Mouse (Mus musculus) midbrain, embryonic 15.5 days (tissue): ENCODE results near the gene Ugt1a10. TPM values are rescaled to one million over a fixed set of nuclear protein-coding genes. Genes with fewer than 3 reads are reported as not detected.
A peak's percentile ranks its signal among the peaks of the same experiment; 100 is the strongest.

Source experiments
- ATAC-seq: fragments of 200-750 bp; cut with Nextera tagmentation; replicated peaks from 2 replicates; pipeline ENCODE4 v1.8.0; 2017; ENCODE audit warnings: moderate TSS enrichment
- H3K27ac ChIP-seq: fragments of 300-500 bp; sonication (generic); 2 replicates; pipeline ENCODE4 v1.5.1; 2015; ENCODE audit warnings: mild to moderate bottlenecking, inconsistent platforms
- H3K27me3 ChIP-seq: fragments of 300-500 bp; sonication (generic); replicated peaks from 2 replicates; pipeline ENCODE4 v1.6.1; 2015; ENCODE audit warnings: inconsistent platforms
- H3K36me3 ChIP-seq: fragments of 300-500 bp; sonication (generic); replicated peaks from 2 replicates; pipeline ENCODE4 v1.6.1; 2015; ENCODE audit warnings: inconsistent platforms
- H3K4me1 ChIP-seq: fragments of 300-500 bp; sonication (generic); 2 replicates; pipeline ENCODE4 v1.6.1; 2015; ENCODE audit warnings: inconsistent platforms
- H3K4me2 ChIP-seq: fragments of 300-500 bp; sonication (generic); 2 replicates; pipeline ENCODE4 v1.6.1; 2015; ENCODE audit warnings: inconsistent platforms, mild to moderate bottlenecking, moderate library complexity
- H3K4me3 ChIP-seq: fragments of 300-500 bp; sonication (generic); 2 replicates; pipeline ENCODE4 v1.5.1; 2015; ENCODE audit warnings: mild to moderate bottlenecking, inconsistent platforms
- H3K9ac ChIP-seq: fragments of 300-500 bp; sonication (generic); 2 replicates; pipeline ENCODE4 v1.6.1; 2015; ENCODE audit warnings: mild to moderate bottlenecking, inconsistent platforms
- H3K9me3 ChIP-seq: fragments of 300-500 bp; sonication (generic); 2 replicates; pipeline ENCODE4 v1.6.1; 2016; ENCODE audit warnings: inconsistent platforms
- WGBS: fragments of 180-500 bp; shearing (Covaris S2); methylation state at CpG from one replicate; pipeline ENCODE4 v1.1.7; 2015; ENCODE audit warnings: mixed read lengths; 5-methylcytosine and 5-hydroxymethylcytosine counted together
- polyA plus RNA-seq: library from polyadenylated mRNA; unstranded; fragments of >200 nt; fragmentation: Nextera tagmentation; extraction: Ambion mirVana; gene quantifications from 2 replicates; pipeline ENCODE4 v1.2.1, GENCODE M21; 2015

Ugt1a10 gene
- polyA plus RNA-seq, 1 experiment from 2014 or later: not detected

GRCm38 (mm10) chr1:88256886-88257663 is 201.9 kb downstream of the Ugt1a10 start:
- Histone ChIP-seq H3K4me1 (no peaks in the 10 kb centered on the region), H3K9me3 (peaks cover 25% of the 10 kb centered on the region), H3K27me3 (no peaks in the 10 kb centered on the region), H3K9ac (no peak overlapping the region), H3K27ac (no peak overlapping the region), H3K4me2 (no peak overlapping the region), H3K36me3 (peaks cover 11% of the 10 kb centered on the region; the same call in 1 of the 2 replicates), H3K4me3 (no peak overlapping the region)
- no peak; the same call in 1 of the 2 replicates for ATAC-seq
- 80% methylated on average over 10 of the region's 10 CpGs for WGBS

GRCm38 (mm10) chr1:88257681-88258080 is 202.5 kb downstream of the Ugt1a10 start:
- H3K9ac ChIP-seq: no peak overlapping the region
- H3K9me3 ChIP-seq: peaks cover 19% of the 10 kb centered on the region
- WGBS: 84% methylated on average over 6 of the region's 6 CpGs
- H3K4me2 ChIP-seq: no peak overlapping the region
- no peaks in the 10 kb centered on the region for H3K27me3 ChIP-seq
- H3K27ac ChIP-seq: no peak overlapping the region
- no peaks in the 10 kb centered on the region for H3K4me1 ChIP-seq
- peaks cover 16% of the 10 kb centered on the region for H3K36me3 ChIP-seq
- no peak overlapping the region for H3K4me3 ChIP-seq
- ATAC-seq: no peak

- H3K27me3 ChIP-seq: no peaks in the 10 kb centered on the region
- WGBS: 70% methylated on average over 6 of the region's 6 CpGs
- no peak overlapping the region for H3K4me3 ChIP-seq
- H3K4me1 ChIP-seq: no peaks in the 10 kb centered on the region
- H3K36me3 ChIP-seq: peaks cover 23% of the 10 kb centered on the region
- H3K27ac ChIP-seq: no peak overlapping the region
- H3K9ac ChIP-seq: no peak overlapping the region
- H3K9me3 ChIP-seq: peaks cover 16% of the 10 kb centered on the region
- no peak overlapping the region for H3K4me2 ChIP-seq
- ATAC-seq: no peak
These were observed 203.2 kb downstream of the Ugt1a10 start for GRCm38 (mm10) chr1:88258361-88258760.

GRCm38 (mm10) chr1:88258881-88259642 is 203.9 kb downstream of the Ugt1a10 start:
- Histone ChIP-seq H3K4me2 (no peak overlapping the region), H3K9me3 (peaks cover 16% of the 10 kb centered on the region), H3K27ac (no peak overlapping the region), H3K27me3 (no peaks in the 10 kb centered on the region), H3K4me1 (no peaks in the 10 kb centered on the region), H3K36me3 (peaks cover 30% of the 10 kb centered on the region), H3K9ac (no peak overlapping the region), H3K4me3 (no peak overlapping the region)
- 81% methylated on average over 8 of the region's 8 CpGs for WGBS
- ATAC-seq: peak; percentile 1; the same call in 1 of the 2 replicates

GRCm38 (mm10) chr1:88259643-88260024 is 204.4 kb downstream of the Ugt1a10 start:
- WGBS: 85% methylated on average over 4 of the region's 4 CpGs
- H3K9ac ChIP-seq: no peak overlapping the region
- peaks cover 15% of the 10 kb centered on the region for H3K9me3 ChIP-seq
- no peak overlapping the region for H3K27ac ChIP-seq
- no peaks in the 10 kb centered on the region for H3K4me1 ChIP-seq
- peaks cover 36% of the 10 kb centered on the region for H3K36me3 ChIP-seq
- peak; percentile 2; the same call in 1 of the 2 replicates for ATAC-seq
- H3K4me3 ChIP-seq: no peak overlapping the region
- H3K4me2 ChIP-seq: no peak overlapping the region
- no peaks in the 10 kb centered on the region for H3K27me3 ChIP-seq

- no peaks in the 10 kb centered on the region for H3K4me1 ChIP-seq
- no peak overlapping the region for H3K9ac ChIP-seq
- no peak overlapping the region for H3K4me2 ChIP-seq
- no peak overlapping the region for H3K27ac ChIP-seq
- peaks cover 41% of the 10 kb centered on the region for H3K36me3 ChIP-seq
- H3K27me3 ChIP-seq: no peaks in the 10 kb centered on the region
- peak; percentile 7; the same call in 1 of the 2 replicates for ATAC-seq
- WGBS: 80% methylated on average over 6 of the region's 6 CpGs
- H3K9me3 ChIP-seq: peaks cover 10% of the 10 kb centered on the region
- H3K4me3 ChIP-seq: no peak overlapping the region
These were observed 204.9 kb downstream of the Ugt1a10 start for GRCm38 (mm10) chr1:88260114-88260513.

GRCm38 (mm10) chr1:88260604-88261377 is 205.6 kb downstream of the Ugt1a10 start:
- no peak for ATAC-seq
- H3K27ac ChIP-seq: no peak overlapping the region
- WGBS: 84% methylated on average over 10 of the region's 10 CpGs
- 0 out of 2 replicates have a peak, but pooled peaks cover 6% of the 10 kb centered on the region for H3K9me3 ChIP-seq
- H3K9ac ChIP-seq: no peak overlapping the region
- H3K36me3 ChIP-seq: peaks cover 47% of the 10 kb centered on the region
- H3K4me1 ChIP-seq: no peaks in the 10 kb centered on the region
- H3K27me3 ChIP-seq: no peaks in the 10 kb centered on the region
- H3K4me3 ChIP-seq: no peak overlapping the region
- H3K4me2 ChIP-seq: no peak overlapping the region

GRCm38 (mm10) chr1:88261706-88262105 is 206.5 kb downstream of the Ugt1a10 start:
- ATAC-seq: no peak
- Histone ChIP-seq H3K4me3 (no peak overlapping the region), H3K27ac (no peak overlapping the region), H3K36me3 (peaks cover 56% of the 10 kb centered on the region), H3K9me3 (no peaks in the 10 kb centered on the region), H3K4me1 (no peaks in the 10 kb centered on the region), H3K9ac (no peak overlapping the region), H3K4me2 (no peak overlapping the region), H3K27me3 (no peaks in the 10 kb centered on the region)
- 87% methylated on average over 7 of the region's 7 CpGs for WGBS

GRCm38 (mm10) chr1:88262255-88262654 is 207.1 kb downstream of the Ugt1a10 start:
- H3K4me2 ChIP-seq: no peak overlapping the region
- peaks cover 62% of the 10 kb centered on the region for H3K36me3 ChIP-seq
- H3K27ac ChIP-seq: no peak overlapping the region
- H3K9me3 ChIP-seq: no peaks in the 10 kb centered on the region
- H3K27me3 ChIP-seq: no peaks in the 10 kb centered on the region
- no peak for ATAC-seq
- H3K4me3 ChIP-seq: no peak overlapping the region
- H3K4me1 ChIP-seq: no peaks in the 10 kb centered on the region
- 85% methylated on average over 4 of the region's 4 CpGs for WGBS
- no peak overlapping the region for H3K9ac ChIP-seq

GRCm38 (mm10) chr1:88262961-88263360 is 207.8 kb downstream of the Ugt1a10 start:
- no peak overlapping the region for H3K4me2 ChIP-seq
- H3K27ac ChIP-seq: no peak overlapping the region
- H3K4me3 ChIP-seq: no peak overlapping the region
- no peak for ATAC-seq
- H3K9ac ChIP-seq: no peak overlapping the region
- H3K27me3 ChIP-seq: no peaks in the 10 kb centered on the region
- WGBS: 77% methylated on average over 6 of the region's 6 CpGs
- H3K4me1 ChIP-seq: no peaks in the 10 kb centered on the region
- H3K36me3 ChIP-seq: peaks cover 69% of the 10 kb centered on the region
- H3K9me3 ChIP-seq: no peaks in the 10 kb centered on the region

- no peak overlapping the region for H3K4me3 ChIP-seq
- no peaks in the 10 kb centered on the region for H3K9me3 ChIP-seq
- no peak for ATAC-seq
- H3K4me1 ChIP-seq: no peaks in the 10 kb centered on the region
- H3K27ac ChIP-seq: no peak overlapping the region
- H3K36me3 ChIP-seq: peaks cover 77% of the 10 kb centered on the region
- no peaks in the 10 kb centered on the region for H3K27me3 ChIP-seq
- 92% methylated on average over 5 of the region's 5 CpGs for WGBS
- no peak overlapping the region for H3K4me2 ChIP-seq
- no peak overlapping the region for H3K9ac ChIP-seq
These were observed 208.6 kb downstream of the Ugt1a10 start for GRCm38 (mm10) chr1:88263778-88264177.
